Mouse (Mus musculus): ENCODE data around the gene Mdm1. TPM values are rescaled to one million over a fixed set of nuclear protein-coding genes. Genes with fewer than 3 reads are reported as not detected.

Gene Mdm1
- polyA plus RNA-seq, 2 experiments = 6.8 to 8.4 TPM

Other genes with a start within 250 kb of the Mdm1 start
- gene Il22, start 63.1 kb downstream of the Mdm1 start, polyA plus RNA-seq (2012; rRNA removed) = not detected in 2 replicates
- not detected in 2 replicates for gene Il22, start 63.1 kb downstream of the Mdm1 start, polyA plus RNA-seq (2014; fragmentation: Nextera tagmentation; extraction: Ambion mirVana)
- gene Gm32717, start 99.0 kb downstream of the Mdm1 start, polyA plus RNA-seq (2012; rRNA removed) = not detected in 2 replicates
- gene Gm32717, start 99.0 kb downstream of the Mdm1 start, polyA plus RNA-seq (2014; fragmentation: Nextera tagmentation; extraction: Ambion mirVana) = not detected in 2 replicates
- not detected in 2 replicates for gene Gm32802, start 116.9 kb downstream of the Mdm1 start, polyA plus RNA-seq (2012; rRNA removed)
- gene Gm32802, start 116.9 kb downstream of the Mdm1 start, polyA plus RNA-seq (2014; fragmentation: Nextera tagmentation; extraction: Ambion mirVana) = not detected in 2 replicates
- not detected in 2 replicates for gene Iltifb, start 153.2 kb downstream of the Mdm1 start, polyA plus RNA-seq (2012; rRNA removed)
- gene Iltifb, start 153.2 kb downstream of the Mdm1 start, polyA plus RNA-seq (2014; fragmentation: Nextera tagmentation; extraction: Ambion mirVana) = not detected in 2 replicates
- gene Gm9040, start 185.2 kb downstream of the Mdm1 start, polyA plus RNA-seq (2012; rRNA removed) = not detected in 2 replicates
- not detected in 2 replicates for gene Gm9040, start 185.2 kb downstream of the Mdm1 start, polyA plus RNA-seq (2014; fragmentation: Nextera tagmentation; extraction: Ambion mirVana)
- gene Gm9044, start 190.6 kb downstream of the Mdm1 start, polyA plus RNA-seq (2012; rRNA removed) = not detected in 2 replicates
- gene Gm9044, start 190.6 kb downstream of the Mdm1 start, polyA plus RNA-seq (2014; fragmentation: Nextera tagmentation; extraction: Ambion mirVana) = not detected in 2 replicates
- 0.01 TPM in 1 of 2 replicates, not detected in the other for gene Gm9045, start 196.0 kb downstream of the Mdm1 start, polyA plus RNA-seq (2012; rRNA removed)
- gene Gm9045, start 196.0 kb downstream of the Mdm1 start, polyA plus RNA-seq (2014; fragmentation: Nextera tagmentation; extraction: Ambion mirVana) = 0.05 TPM in 1 of 2 replicates, not detected in the other
- not detected in 2 replicates for gene Gm9046, start 201.4 kb downstream of the Mdm1 start, polyA plus RNA-seq (2012; rRNA removed)
- not detected in 2 replicates for gene Gm9046, start 201.4 kb downstream of the Mdm1 start, polyA plus RNA-seq (2014; fragmentation: Nextera tagmentation; extraction: Ambion mirVana)
- gene Gm9048, start 206.9 kb downstream of the Mdm1 start, polyA plus RNA-seq (2012; rRNA removed) = not detected in 2 replicates
- gene Gm9048, start 206.9 kb downstream of the Mdm1 start, polyA plus RNA-seq (2014; fragmentation: Nextera tagmentation; extraction: Ambion mirVana) = 0.18 TPM in 1 of 2 replicates, not detected in the other
- gene Gm9049, start 212.3 kb downstream of the Mdm1 start, polyA plus RNA-seq (2012; rRNA removed) = 0.01 TPM in 1 of 2 replicates, not detected in the other
- gene Gm9049, start 212.3 kb downstream of the Mdm1 start, polyA plus RNA-seq (2014; fragmentation: Nextera tagmentation; extraction: Ambion mirVana) = 0.05 TPM in 1 of 2 replicates, not detected in the other

Data from liver, embryonic 14.5 days (tissue).